Mouse (Mus musculus): ENCODE results near the gene Cops7a. TPM values are rescaled to one million over a fixed set of nuclear protein-coding genes. Genes with fewer than 3 reads are reported as not detected.

The Cops7a gene
- polyA plus RNA-seq (2015; fragmentation: Nextera tagmentation; extraction: Ambion mirVana): 106 and 117 TPM in 2 replicates

DNA sequence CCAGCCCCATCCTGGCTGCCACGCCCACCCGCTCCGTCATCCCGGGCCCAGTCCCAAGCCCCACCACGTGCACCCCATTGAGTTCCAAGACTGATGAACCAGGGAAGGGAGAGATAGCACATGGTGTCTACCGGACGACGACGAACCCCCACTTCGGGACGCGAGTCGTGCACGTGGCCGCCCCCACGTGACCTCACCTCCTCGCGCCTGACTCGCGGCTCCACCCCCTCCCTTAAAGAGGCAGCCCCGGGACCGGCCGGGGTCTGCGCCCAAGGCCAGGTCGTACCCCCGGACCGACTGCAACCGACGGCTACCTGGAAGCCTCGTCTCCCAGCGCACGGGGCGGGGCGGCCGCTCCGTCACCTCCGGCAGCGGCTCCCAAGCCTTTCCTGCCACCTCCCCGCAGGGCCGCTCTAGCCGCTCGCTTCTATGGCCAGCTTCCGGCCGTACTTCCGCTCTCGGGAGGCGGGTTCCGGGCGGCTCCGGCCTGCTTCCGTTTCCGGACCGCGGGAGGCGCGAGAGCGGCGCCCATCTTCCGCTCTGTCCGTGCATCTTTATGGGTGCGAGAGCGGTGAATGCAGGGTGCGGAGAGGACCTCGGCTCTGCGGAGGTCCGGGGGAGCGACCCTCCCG lies at the start of gene Cops7a:
Gene Cops7a (minus strand): TSS at position 451 of the 632 bp plus-strand sequence.

DNA sequence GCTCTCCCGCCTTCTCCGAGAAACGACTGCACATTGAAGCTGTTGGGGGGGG lies 43.6 kb upstream of the Cops7a start, which contains the start of gene Zfp384:
Gene Zfp384 (plus strand): TSS at position 17 of the 52 bp plus-strand sequence.

DNA sequence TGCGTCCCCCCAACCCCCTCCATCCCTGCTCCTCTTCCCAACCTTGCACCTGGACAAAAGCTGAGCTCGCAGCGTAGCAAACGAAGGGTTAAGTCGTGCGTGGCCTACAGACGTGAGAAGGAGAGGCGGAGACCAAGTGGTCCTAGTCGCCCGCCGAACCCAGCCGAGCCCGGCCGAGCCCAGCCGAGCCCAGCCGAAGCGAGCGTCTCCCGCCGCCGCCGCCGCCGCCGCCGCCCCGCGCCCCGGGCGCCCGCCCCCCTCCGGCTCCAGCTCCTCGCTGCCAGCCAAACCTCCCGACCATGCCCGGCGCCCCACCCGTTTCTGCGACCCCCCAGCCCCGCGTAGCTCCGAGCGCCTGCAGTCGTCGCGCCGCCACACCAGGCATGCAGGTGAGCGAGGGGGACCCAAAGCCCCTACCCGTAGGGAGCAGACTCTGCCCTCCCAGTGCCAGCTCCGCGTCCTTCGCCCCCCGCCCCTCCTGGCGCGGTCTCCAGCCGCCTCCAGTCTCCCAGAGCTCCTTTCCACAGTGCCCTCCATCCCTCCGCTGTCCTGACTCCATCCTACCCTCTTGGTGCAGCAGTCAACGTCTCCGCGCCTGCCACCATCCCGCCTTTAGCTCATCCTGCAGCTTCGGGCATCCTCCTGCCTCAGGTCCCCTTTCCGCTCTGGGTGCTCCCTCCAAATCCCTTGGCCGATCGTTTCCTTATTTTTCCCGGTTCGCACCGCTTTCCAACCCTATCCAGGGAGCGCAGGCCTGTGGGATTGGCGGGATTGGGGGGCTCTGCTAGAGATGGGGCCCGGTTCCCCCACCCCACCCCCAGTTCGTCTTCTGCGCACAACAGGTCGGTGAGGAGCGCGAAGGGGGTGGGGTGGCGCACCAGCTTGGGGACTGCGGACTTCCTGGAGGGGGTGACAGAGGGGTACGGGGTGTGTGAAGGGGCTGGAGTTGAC lies 31.5 kb upstream of the Cops7a start, which contains the start of gene Pianp:
Gene Pianp (plus strand): TSS at position 144 of the 951 bp plus-strand sequence.

DNA sequence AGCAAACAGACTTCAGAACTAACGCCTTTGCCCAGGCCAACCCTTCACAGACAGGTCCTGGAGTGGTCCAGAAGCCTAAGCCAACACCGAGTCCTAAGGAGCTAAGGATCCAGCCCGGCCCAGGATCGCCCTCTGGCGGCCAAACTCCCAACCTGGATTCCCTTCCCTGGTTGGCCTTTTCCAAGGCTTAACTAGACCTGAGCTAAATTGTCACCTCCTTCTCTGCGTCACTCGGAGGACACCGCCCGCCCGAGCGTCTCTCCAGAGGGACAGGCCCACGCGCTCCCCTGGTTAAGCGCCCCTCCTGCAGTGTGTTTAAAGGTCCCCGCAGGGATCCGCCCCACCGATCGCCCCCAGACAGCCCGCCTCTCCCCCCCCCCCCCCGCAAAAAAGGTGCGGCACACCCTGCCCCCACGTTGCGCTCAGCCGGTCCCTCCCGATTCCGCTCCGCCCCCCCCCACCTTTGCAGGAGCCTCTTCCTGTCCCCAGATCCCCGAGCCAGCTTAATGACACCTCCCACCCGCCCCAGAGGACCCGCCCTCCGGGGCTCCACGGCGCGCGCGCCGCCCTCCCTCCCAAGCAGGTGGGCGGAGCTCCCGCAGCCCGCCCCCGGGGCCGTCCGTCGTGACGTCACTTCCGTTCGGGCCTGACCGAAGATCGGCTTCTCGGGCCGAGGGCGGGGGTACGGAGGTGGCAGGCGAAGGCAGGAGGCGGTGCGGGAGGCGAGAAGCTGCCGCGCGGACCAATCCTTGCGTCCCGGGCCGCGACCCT lies 34.4 kb downstream of the Cops7a start, which contains the start of gene Mlf2:
Gene Mlf2 (plus strand): TSS at position 633 of the 771 bp plus-strand sequence.

DNA sequence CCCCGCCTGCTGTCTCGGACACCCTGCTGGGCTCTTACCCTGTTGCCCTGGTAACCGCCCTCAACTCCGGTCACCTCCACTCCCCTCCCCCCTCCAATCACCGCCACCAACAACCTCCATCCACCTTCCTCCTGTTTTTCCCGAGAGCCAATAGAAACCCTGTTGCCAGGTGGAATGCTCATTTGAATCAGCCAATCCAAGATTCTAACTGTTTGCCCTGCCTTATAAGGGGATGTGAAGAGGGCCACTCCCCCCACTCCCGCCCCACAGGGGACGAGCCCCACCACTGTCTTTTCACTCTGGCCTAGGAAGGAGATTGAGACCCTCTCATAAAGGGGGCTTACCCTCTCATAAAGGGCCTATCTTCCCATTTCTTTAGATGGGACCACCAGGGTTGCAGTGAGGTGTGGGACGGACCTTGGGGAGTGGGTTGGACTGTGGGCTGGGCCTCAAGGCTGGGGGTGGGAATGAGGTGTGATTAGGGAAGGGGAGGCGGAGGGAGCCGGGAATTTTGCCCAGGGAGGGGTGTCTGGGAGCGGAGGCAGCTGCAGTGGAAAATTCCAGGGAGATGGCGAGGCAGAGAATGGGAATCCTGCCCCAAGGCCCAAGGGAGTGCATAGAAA lies 45.5 kb downstream of the Cops7a start, which contains the start of gene Ptms:
Gene Ptms (minus strand): TSS at position 409 of the 623 bp plus-strand sequence.

DNA sequence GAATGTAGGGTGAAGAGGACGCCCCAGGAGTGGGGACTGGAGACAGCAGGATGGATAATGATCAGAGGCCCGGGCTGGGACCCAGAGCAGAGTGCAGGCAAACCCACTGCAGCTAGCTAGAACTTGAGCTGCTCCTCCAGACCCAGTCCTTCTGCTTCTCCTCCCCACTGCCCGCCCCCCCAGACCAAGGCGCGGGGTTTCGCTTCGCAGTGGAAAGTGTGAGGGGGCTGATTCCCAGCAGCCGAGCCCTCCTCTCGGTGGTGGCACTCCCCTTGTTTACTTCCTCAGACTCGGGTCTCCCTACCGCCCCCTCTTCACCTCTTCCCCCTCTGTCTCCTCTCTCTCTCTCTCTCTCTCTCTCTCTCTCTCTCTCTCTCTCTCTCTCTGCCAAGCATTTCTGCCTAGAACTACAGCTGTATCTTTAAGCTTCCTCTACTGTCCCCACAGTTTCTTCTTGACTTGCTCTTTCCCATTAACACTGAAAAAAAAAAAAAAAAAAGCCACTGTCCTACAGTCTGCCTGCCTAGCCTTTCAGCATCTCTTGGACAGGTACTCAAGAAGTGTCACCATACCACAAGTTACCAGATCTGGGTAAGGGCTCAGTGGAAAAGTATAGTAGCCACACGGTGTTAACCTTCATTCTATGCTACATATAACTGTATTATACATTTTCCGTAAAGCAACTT lies 53.7 kb downstream of the Cops7a start, which contains the start of gene Lag3:
Gene Lag3 (minus strand): TSS at position 173 of the 686 bp plus-strand sequence.

Other genes starting within 250 kb of the Cops7a start
- 6.7 and 11.0 TPM in 2 replicates for gene Ptpn6, start 226.8 kb downstream of the Cops7a start, polyA plus RNA-seq (2015; fragmentation: Nextera tagmentation; extraction: Ambion mirVana)
- gene Grcc10, start 224.2 kb downstream of the Cops7a start, polyA plus RNA-seq (2015; fragmentation: Nextera tagmentation; extraction: Ambion mirVana): 290 and 323 TPM in 2 replicates
- not detected in 2 replicates for gene Gm45234, start 209.5 kb downstream of the Cops7a start, polyA plus RNA-seq (2015; fragmentation: Nextera tagmentation; extraction: Ambion mirVana)
- 6.9 TPM in 2 replicates for gene Atn1, start 209.0 kb downstream of the Cops7a start, polyA plus RNA-seq (2015; fragmentation: Nextera tagmentation; extraction: Ambion mirVana)
- 2.5 and 3.6 TPM in 2 replicates for gene Eno2, start 195.9 kb downstream of the Cops7a start, polyA plus RNA-seq (2015; fragmentation: Nextera tagmentation; extraction: Ambion mirVana)
- 0.21 TPM in 1 of 2 replicates, not detected in the other for gene Lrrc23, start 185.8 kb downstream of the Cops7a start, polyA plus RNA-seq (2015; fragmentation: Nextera tagmentation; extraction: Ambion mirVana)
- gene Spsb2, start 156.9 kb downstream of the Cops7a start, polyA plus RNA-seq (2015; fragmentation: Nextera tagmentation; extraction: Ambion mirVana): 18.9 and 21.0 TPM in 2 replicates
- 2,607 and 2,784 TPM in 2 replicates for gene Tpi1, start 151.2 kb downstream of the Cops7a start, polyA plus RNA-seq (2015; fragmentation: Nextera tagmentation; extraction: Ambion mirVana)
- 54.6 and 59.3 TPM in 2 replicates for gene Usp5, start 136.1 kb downstream of the Cops7a start, polyA plus RNA-seq (2015; fragmentation: Nextera tagmentation; extraction: Ambion mirVana)
- gene Cdca3, start 136.0 kb downstream of the Cops7a start, polyA plus RNA-seq (2015; fragmentation: Nextera tagmentation; extraction: Ambion mirVana): 38.3 and 39.3 TPM in 2 replicates
- 5.0 and 6.0 TPM in 2 replicates for gene Gnb3, start 125.3 kb downstream of the Cops7a start, polyA plus RNA-seq (2015; fragmentation: Nextera tagmentation; extraction: Ambion mirVana)
- gene P3h3, start 107.8 kb downstream of the Cops7a start, polyA plus RNA-seq (2015; fragmentation: Nextera tagmentation; extraction: Ambion mirVana): 13.6 and 16.0 TPM in 2 replicates
- 0.35 and 0.68 TPM in 2 replicates for gene Gpr162, start 101.6 kb downstream of the Cops7a start, polyA plus RNA-seq (2015; fragmentation: Nextera tagmentation; extraction: Ambion mirVana)
- gene Cd4, start 77.3 kb downstream of the Cops7a start, polyA plus RNA-seq (2015; fragmentation: Nextera tagmentation; extraction: Ambion mirVana): 0.40 and 0.52 TPM in 2 replicates
- gene Lag3, start 53.8 kb downstream of the Cops7a start, polyA plus RNA-seq (2015; fragmentation: Nextera tagmentation; extraction: Ambion mirVana): 0.87 and 1.0 TPM in 2 replicates
- 182 and 227 TPM in 2 replicates for gene Ptms, start 45.4 kb downstream of the Cops7a start, polyA plus RNA-seq (2015; fragmentation: Nextera tagmentation; extraction: Ambion mirVana)
- 275 and 312 TPM in 2 replicates for gene Mlf2, start 34.2 kb downstream of the Cops7a start, polyA plus RNA-seq (2015; fragmentation: Nextera tagmentation; extraction: Ambion mirVana)
- gene Pianp, start 31.2 kb upstream of the Cops7a start, polyA plus RNA-seq (2015; fragmentation: Nextera tagmentation; extraction: Ambion mirVana): 0.21 and 0.58 TPM in 2 replicates
- 5.5 and 7.5 TPM in 2 replicates for gene Zfp384, start 43.6 kb upstream of the Cops7a start, polyA plus RNA-seq (2015; fragmentation: Nextera tagmentation; extraction: Ambion mirVana)
- gene Ing4, start 74.2 kb upstream of the Cops7a start, polyA plus RNA-seq (2015; fragmentation: Nextera tagmentation; extraction: Ambion mirVana): 56.2 and 64.5 TPM in 2 replicates
- 2.7 and 3.3 TPM in 2 replicates for gene Acrbp, start 84.2 kb upstream of the Cops7a start, polyA plus RNA-seq (2015; fragmentation: Nextera tagmentation; extraction: Ambion mirVana)
- 0.23 and 0.78 TPM in 2 replicates for gene Lpar5, start 102.4 kb upstream of the Cops7a start, polyA plus RNA-seq (2015; fragmentation: Nextera tagmentation; extraction: Ambion mirVana)
- 37.2 and 42.4 TPM in 2 replicates for gene Chd4, start 130.4 kb upstream of the Cops7a start, polyA plus RNA-seq (2015; fragmentation: Nextera tagmentation; extraction: Ambion mirVana)
- gene Nop2, start 166.4 kb upstream of the Cops7a start, polyA plus RNA-seq (2015; fragmentation: Nextera tagmentation; extraction: Ambion mirVana): 28.0 and 28.3 TPM in 2 replicates
- gene Iffo1, start 179.7 kb upstream of the Cops7a start, polyA plus RNA-seq (2015; fragmentation: Nextera tagmentation; extraction: Ambion mirVana): 79.7 and 90.1 TPM in 2 replicates
- 6,738 and 7,144 TPM in 2 replicates for gene Gapdh, start 200.9 kb upstream of the Cops7a start, polyA plus RNA-seq (2015; fragmentation: Nextera tagmentation; extraction: Ambion mirVana)
- 23.9 and 24.4 TPM in 2 replicates for gene Ncapd2, start 226.2 kb upstream of the Cops7a start, polyA plus RNA-seq (2015; fragmentation: Nextera tagmentation; extraction: Ambion mirVana)
- gene Mrpl51, start 226.3 kb upstream of the Cops7a start, polyA plus RNA-seq (2015; fragmentation: Nextera tagmentation; extraction: Ambion mirVana): 437 and 459 TPM in 2 replicates

Data from skeletal muscle tissue, postnatal 0 days (tissue).